Mouse (Mus musculus): ENCODE data around the gene Krtap4-1. TPM values are rescaled to one million over a fixed set of nuclear protein-coding genes. Genes with fewer than 3 reads are reported as not detected.

Gene Krtap4-1
- polyA plus RNA-seq, 1 experiment from 2014 or later: not detected

Other genes starting within 250 kb of the Krtap4-1 start
- 31.7 and 39.9 TPM in 2 replicates for gene Krt10, start 238.9 kb downstream of the Krtap4-1 start, polyA plus RNA-seq (2014; fragmentation: Nextera tagmentation; extraction: Ambion mirVana)
- not detected in 2 replicates for gene Krt12, start 206.0 kb downstream of the Krtap4-1 start, polyA plus RNA-seq (2014; fragmentation: Nextera tagmentation; extraction: Ambion mirVana)
- gene Krt20, start 190.1 kb downstream of the Krtap4-1 start, polyA plus RNA-seq (2014; fragmentation: Nextera tagmentation; extraction: Ambion mirVana): 0.14 TPM in 1 of 2 replicates, not detected in the other
- gene Krt23, start 135.1 kb downstream of the Krtap4-1 start, polyA plus RNA-seq (2014; fragmentation: Nextera tagmentation; extraction: Ambion mirVana): 0.32 TPM in 1 of 2 replicates, not detected in the other
- not detected in 2 replicates for gene Krt39, start 106.9 kb downstream of the Krtap4-1 start, polyA plus RNA-seq (2014; fragmentation: Nextera tagmentation; extraction: Ambion mirVana)
- not detected in 2 replicates for gene Krt40, start 85.1 kb downstream of the Krtap4-1 start, polyA plus RNA-seq (2014; fragmentation: Nextera tagmentation; extraction: Ambion mirVana)
- not detected in 2 replicates for gene Krtap3-3, start 77.4 kb downstream of the Krtap4-1 start, polyA plus RNA-seq (2014; fragmentation: Nextera tagmentation; extraction: Ambion mirVana)
- not detected in 2 replicates for gene Krtap3-2, start 71.4 kb downstream of the Krtap4-1 start, polyA plus RNA-seq (2014; fragmentation: Nextera tagmentation; extraction: Ambion mirVana)
- gene Gm11939, start 68.8 kb downstream of the Krtap4-1 start, polyA plus RNA-seq (2014; fragmentation: Nextera tagmentation; extraction: Ambion mirVana): not detected in 2 replicates
- gene Krtap3-1, start 61.6 kb downstream of the Krtap4-1 start, polyA plus RNA-seq (2014; fragmentation: Nextera tagmentation; extraction: Ambion mirVana): not detected in 2 replicates
- gene Krtap1-5, start 47.2 kb downstream of the Krtap4-1 start, polyA plus RNA-seq (2014; fragmentation: Nextera tagmentation; extraction: Ambion mirVana): not detected in 2 replicates
- gene Krtap1-4, start 44.6 kb downstream of the Krtap4-1 start, polyA plus RNA-seq (2014; fragmentation: Nextera tagmentation; extraction: Ambion mirVana): not detected in 2 replicates
- gene Krtap1-3, start 36.9 kb downstream of the Krtap4-1 start, polyA plus RNA-seq (2014; fragmentation: Nextera tagmentation; extraction: Ambion mirVana): not detected in 2 replicates
- gene Krtap9-3, start 30.1 kb downstream of the Krtap4-1 start, polyA plus RNA-seq (2014; fragmentation: Nextera tagmentation; extraction: Ambion mirVana): not detected in 2 replicates
- not detected in 2 replicates for gene Gm11938, start 24.9 kb downstream of the Krtap4-1 start, polyA plus RNA-seq (2014; fragmentation: Nextera tagmentation; extraction: Ambion mirVana)
- gene Gm11937, start 18.0 kb downstream of the Krtap4-1 start, polyA plus RNA-seq (2014; fragmentation: Nextera tagmentation; extraction: Ambion mirVana): not detected in 2 replicates
- gene Krtap2-4, start 13.4 kb downstream of the Krtap4-1 start, polyA plus RNA-seq (2014; fragmentation: Nextera tagmentation; extraction: Ambion mirVana): not detected in 2 replicates
- gene Gm11562, start 7.8 kb downstream of the Krtap4-1 start, polyA plus RNA-seq (2014; fragmentation: Nextera tagmentation; extraction: Ambion mirVana): not detected in 2 replicates
- not detected in 2 replicates for gene Krtap4-2, start 6.8 kb upstream of the Krtap4-1 start, polyA plus RNA-seq (2014; fragmentation: Nextera tagmentation; extraction: Ambion mirVana)
- not detected in 2 replicates for gene Krtap4-7, start 15.9 kb upstream of the Krtap4-1 start, polyA plus RNA-seq (2014; fragmentation: Nextera tagmentation; extraction: Ambion mirVana)
- not detected in 2 replicates for gene Gm11555, start 22.0 kb upstream of the Krtap4-1 start, polyA plus RNA-seq (2014; fragmentation: Nextera tagmentation; extraction: Ambion mirVana)
- gene Gm11563, start 30.7 kb upstream of the Krtap4-1 start, polyA plus RNA-seq (2014; fragmentation: Nextera tagmentation; extraction: Ambion mirVana): not detected in 2 replicates
- not detected in 2 replicates for gene Krtap4-6, start 37.7 kb upstream of the Krtap4-1 start, polyA plus RNA-seq (2014; fragmentation: Nextera tagmentation; extraction: Ambion mirVana)
- not detected in 2 replicates for gene Gm14190, start 62.5 kb upstream of the Krtap4-1 start, polyA plus RNA-seq (2014; fragmentation: Nextera tagmentation; extraction: Ambion mirVana)
- gene Gm14180, start 106.1 kb upstream of the Krtap4-1 start, polyA plus RNA-seq (2014; fragmentation: Nextera tagmentation; extraction: Ambion mirVana): not detected in 2 replicates
- gene Gm11595, start 144.7 kb upstream of the Krtap4-1 start, polyA plus RNA-seq (2014; fragmentation: Nextera tagmentation; extraction: Ambion mirVana): not detected in 2 replicates
- not detected in 2 replicates for gene Krtap4-8, start 152.5 kb upstream of the Krtap4-1 start, polyA plus RNA-seq (2014; fragmentation: Nextera tagmentation; extraction: Ambion mirVana)
- not detected in 2 replicates for gene Krtap4-9, start 157.0 kb upstream of the Krtap4-1 start, polyA plus RNA-seq (2014; fragmentation: Nextera tagmentation; extraction: Ambion mirVana)
- not detected in 2 replicates for gene Gm11596, start 165.2 kb upstream of the Krtap4-1 start, polyA plus RNA-seq (2014; fragmentation: Nextera tagmentation; extraction: Ambion mirVana)
- gene Gm11569, start 170.7 kb upstream of the Krtap4-1 start, polyA plus RNA-seq (2014; fragmentation: Nextera tagmentation; extraction: Ambion mirVana): not detected in 2 replicates
- not detected in 2 replicates for gene Gm11554, start 176.2 kb upstream of the Krtap4-1 start, polyA plus RNA-seq (2014; fragmentation: Nextera tagmentation; extraction: Ambion mirVana)
- gene Krtap4-13, start 181.7 kb upstream of the Krtap4-1 start, polyA plus RNA-seq (2014; fragmentation: Nextera tagmentation; extraction: Ambion mirVana): not detected in 2 replicates
- not detected in 2 replicates for gene Gm11564, start 187.4 kb upstream of the Krtap4-1 start, polyA plus RNA-seq (2014; fragmentation: Nextera tagmentation; extraction: Ambion mirVana)
- gene 2300003K06Rik, start 209.8 kb upstream of the Krtap4-1 start, polyA plus RNA-seq (2014; fragmentation: Nextera tagmentation; extraction: Ambion mirVana): not detected in 2 replicates
- gene Krtap4-16, start 223.4 kb upstream of the Krtap4-1 start, polyA plus RNA-seq (2014; fragmentation: Nextera tagmentation; extraction: Ambion mirVana): not detected in 2 replicates
- not detected in 2 replicates for gene Gm11568, start 229.7 kb upstream of the Krtap4-1 start, polyA plus RNA-seq (2014; fragmentation: Nextera tagmentation; extraction: Ambion mirVana)
- not detected in 2 replicates for gene Gm11559, start 236.2 kb upstream of the Krtap4-1 start, polyA plus RNA-seq (2014; fragmentation: Nextera tagmentation; extraction: Ambion mirVana)
- not detected in 2 replicates for gene Krtap9-1, start 245.2 kb upstream of the Krtap4-1 start, polyA plus RNA-seq (2014; fragmentation: Nextera tagmentation; extraction: Ambion mirVana)

Data from hindbrain, embryonic 14.5 days (tissue).